Mouse (Mus musculus) hematopoietic stem cell, adult 5-6 weeks (primary cell): Measurements from ENCODE around the gene Olfr803. TPM values are rescaled to one million over a fixed set of nuclear protein-coding genes. Genes with fewer than 3 reads are reported as not detected.

Source experiments
- ATAC-seq, 2 experiments: fragments of 125-278 bp in 1 of 2; replicated peaks in 1 of 2; 2 replicates each; pipeline ENCODE4 v1.8.0; 2016 to 2017; ENCODE audit warnings: inconsistent platforms in 2 of 2, mild to moderate bottlenecking in 2 of 2, moderate number of reproducible peaks in 2 of 2, low read depth in 1 of 2, moderate TSS enrichment in 1 of 2; ENCODE audit not compliant: low FRiP score in 2 of 2, poor library complexity in 2 of 2, severe bottlenecking in 2 of 2, insufficient read depth in 1 of 2, low TSS enrichment in 1 of 2
- total RNA-seq: library from RNA; stranded (forward); fragments of 172-1452, 232-1000 nt; gene quantifications from 2 replicates; pipeline ENCODE4 v1.2.3, GENCODE M21; 2017

The Olfr803 gene
- total RNA-seq, result not detected in 2 replicates

GRCm38 (mm10) chr10:129694186-129694585 is at the start of gene Olfr803:
Olfr803 (minus strand) TSS chr10:129694286.
- ATAC-seq, result no peak

GRCm38 (mm10) chr10:129741821-129742220 is 47.7 kb upstream of the Olfr803 start, which contains the start of gene Olfr806:
Olfr806 (minus strand) TSS chr10:129741921.
- no peak for ATAC-seq

- ATAC-seq, result no peak
These were observed 35.2 kb upstream of the Olfr803 start, which contains the start of gene Olfr805 for GRCm38 (mm10) chr10:129729275-129729674. Olfr805 (minus strand) TSS chr10:129729375.

- ATAC-seq, result no peak
These were observed 8.8 kb upstream of the Olfr803 start, which contains the start of gene Olfr804 for GRCm38 (mm10) chr10:129702910-129703309. Olfr804 (plus strand) TSS chr10:129703210.

GRCm38 (mm10) chr10:129688069-129688468 is 6.0 kb downstream of the Olfr803 start, which contains the start of gene Olfr802:
Olfr802 (minus strand) TSS chr10:129688169.
- ATAC-seq, result no peak

- ATAC-seq, result no peak
These were observed 20.3 kb downstream of the Olfr803 start, which contains the start of gene Olfr801 for GRCm38 (mm10) chr10:129673765-129674164. Olfr801 (minus strand) TSS chr10:129673865.

- ATAC-seq, result no peak
These were observed 36.7 kb downstream of the Olfr803 start, which contains the start of gene Olfr800 for GRCm38 (mm10) chr10:129657394-129657793. Olfr800 (plus strand) TSS chr10:129657694.

GRCm38 (mm10) chr10:129651763-129652162 is 42.3 kb downstream of the Olfr803 start:
- no peak for ATAC-seq

Other genes starting within 250 kb of the Olfr803 start
- not detected in 2 replicates for gene Olfr787, start 232.4 kb downstream of the Olfr803 start, total RNA-seq
- not detected in 2 replicates for gene Olfr788, start 223.3 kb downstream of the Olfr803 start, total RNA-seq
- not detected in 2 replicates for gene Olfr789, start 209.5 kb downstream of the Olfr803 start, total RNA-seq
- gene Olfr790, start 195.8 kb downstream of the Olfr803 start, total RNA-seq, result not detected in 2 replicates
- gene Olfr791, start 172.5 kb downstream of the Olfr803 start, total RNA-seq, result not detected in 2 replicates
- gene Olfr792, start 155.1 kb downstream of the Olfr803 start, total RNA-seq, result not detected in 2 replicates
- not detected in 2 replicates for gene Olfr794, start 126.6 kb downstream of the Olfr803 start, total RNA-seq
- not detected in 2 replicates for gene Olfr796, start 81.7 kb downstream of the Olfr803 start, total RNA-seq
- gene Olfr798, start 66.4 kb downstream of the Olfr803 start, total RNA-seq, result not detected in 2 replicates
- not detected in 2 replicates for gene Olfr799, start 56.8 kb downstream of the Olfr803 start, total RNA-seq
- gene Olfr800, start 36.6 kb downstream of the Olfr803 start, total RNA-seq, result 0.25 TPM in 1 of 2 replicates, not detected in the other
- gene Olfr801, start 20.4 kb downstream of the Olfr803 start, total RNA-seq, result not detected in 2 replicates
- not detected in 2 replicates for gene Olfr802, start 6.1 kb downstream of the Olfr803 start, total RNA-seq
- gene Olfr804, start 8.9 kb upstream of the Olfr803 start, total RNA-seq, result not detected in 2 replicates
- gene Olfr805, start 35.1 kb upstream of the Olfr803 start, total RNA-seq, result not detected in 2 replicates
- not detected in 2 replicates for gene Olfr806, start 47.6 kb upstream of the Olfr803 start, total RNA-seq
- not detected in 2 replicates for gene Olfr807, start 63.5 kb upstream of the Olfr803 start, total RNA-seq
- gene Olfr808, start 71.2 kb upstream of the Olfr803 start, total RNA-seq, result not detected in 2 replicates
- gene Olfr809, start 80.4 kb upstream of the Olfr803 start, total RNA-seq, result not detected in 2 replicates
- gene Olfr810, start 100.6 kb upstream of the Olfr803 start, total RNA-seq, result not detected in 2 replicates
- not detected in 2 replicates for gene Olfr811, start 110.1 kb upstream of the Olfr803 start, total RNA-seq
- not detected in 2 replicates for gene Olfr812, start 151.8 kb upstream of the Olfr803 start, total RNA-seq
- gene Olfr813, start 161.1 kb upstream of the Olfr803 start, total RNA-seq, result not detected in 2 replicates
- not detected in 2 replicates for gene Olfr814, start 185.6 kb upstream of the Olfr803 start, total RNA-seq
- gene Olfr815, start 211.6 kb upstream of the Olfr803 start, total RNA-seq, result not detected in 2 replicates
- not detected in 2 replicates for gene Olfr816, start 221.3 kb upstream of the Olfr803 start, total RNA-seq